Mouse (Mus musculus): ENCODE results near the gene Irf9. TPM values are rescaled to one million over a fixed set of nuclear protein-coding genes. Genes with fewer than 3 reads are reported as not detected.

Gene Irf9
- total and polyA plus RNA-seq, 3 experiments: 9.2 to 12.8 (median 9.6) TPM

GRCm38 (mm10) chr14:55570588-55570987, 32.8 kb upstream of the Irf9 start:
- TF ChIP-seq ETS1 (conservative IDR thresholded peaks at IDR 0.05; ENCODE audit: low read depth, low read length): no peak
- no peak for TF ChIP-seq MAZ (IDR thresholded peaks at IDR 0.05; ENCODE audit: low read depth, low read length)
- TF ChIP-seq MAFK (IDR thresholded peaks at IDR 0.05; ENCODE audit: insufficient replicate concordance, low read length): no peak
- no peak for TF ChIP-seq TBP (conservative IDR thresholded peaks at IDR 0.05; ENCODE audit: low read depth, low read length)
- TF ChIP-seq ZNF384 (IDR thresholded peaks at IDR 0.05; ENCODE audit: low read depth, low read length): no peak
- no peak for TF ChIP-seq ZKSCAN1 (IDR thresholded peaks at IDR 0.05; ENCODE audit: borderline replicate concordance, low read depth, low read length)
- no peak for TF ChIP-seq GABPA (IDR thresholded peaks at IDR 0.05; ENCODE audit: insufficient replicate concordance, low read depth, low read length)
- no peak for TF ChIP-seq RAD21 (IDR thresholded peaks at IDR 0.05; ENCODE audit: low read depth, low read length)
- no peak for TF ChIP-seq KAT2A (IDR thresholded peaks at IDR 0.05; ENCODE audit: insufficient replicate concordance, low read length)
- no peak for TF ChIP-seq POLR2AphosphoS2 (IDR thresholded peaks at IDR 0.05; ENCODE audit: low read depth, low read length)
- no peak for TF ChIP-seq UBTF (IDR thresholded peaks at IDR 0.05; ENCODE audit: low read depth, low read length)
- no peak for TF ChIP-seq E2F4 (IDR thresholded peaks at IDR 0.05; ENCODE audit: insufficient replicate concordance, low read depth, low read length)
- dilution Hi-C loops (cut with MboI; ENCODE audit: extremely low pct_ligation_motif_present, extremely low pct_unique_long_range_greater_than_20kb, low sequenced_read_pairs) (no loop called here), in situ Hi-C loops (cut with MboI; ENCODE audit: low pct_ligation_motif_present, low pct_unique_long_range_greater_than_20kb, low sequenced_read_pairs) (no loop called here)
- Histone ChIP-seq H3K9me3 (replicated peaks; ENCODE audit: low read length) (no peaks in the 10 kb centered on the region), H3K4me3 (replicated peaks in 1 of 3; ENCODE audit: low read depth in 2 of 3, low read length in 2 of 3, poor library complexity in 1 of 3) (no peak overlapping the region), H3K4me2 (ENCODE audit: insufficient read depth, low read depth, poor library complexity, severe bottlenecking) (no peak overlapping the region), H3K4me1 (ENCODE audit: control insufficient read depth in 1 of 2, insufficient read depth in 2 of 2) (no peaks in the 10 kb centered on the region), H3K36me3 (replicated peaks in 1 of 2; ENCODE audit: control insufficient read depth in 1 of 2, insufficient read depth in 1 of 2, low read length in 1 of 2) (peaks cover 35 to 51% of the 10 kb centered on the region in 2 experiments), H3K79me2 (replicated peaks; ENCODE audit: control insufficient read depth, extremely low read depth, insufficient read depth, poor library complexity, severe bottlenecking) (no peaks in the 10 kb centered on the region), H3K9ac (ENCODE audit: insufficient read depth, low read depth) (no peak overlapping the region), H3K27me3 (replicated peaks) (no peaks in the 10 kb centered on the region), H3K27ac (ENCODE audit: insufficient read depth, low read depth) (no peak overlapping the region)
- DNase-seq (ENCODE audit: extremely low read depth): no peak

- Histone ChIP-seq H3K9me3 (replicated peaks; ENCODE audit: low read length) (no peaks in the 10 kb centered on the region), H3K27me3 (replicated peaks) (no peaks in the 10 kb centered on the region), H3K4me3 (replicated peaks in 1 of 3; ENCODE audit: low read depth in 2 of 3, low read length in 2 of 3, poor library complexity in 1 of 3) (no peak overlapping the region), H3K4me2 (ENCODE audit: insufficient read depth, low read depth, poor library complexity, severe bottlenecking) (no peak overlapping the region), H3K36me3 (replicated peaks in 1 of 2; ENCODE audit: control insufficient read depth in 1 of 2, insufficient read depth in 1 of 2, low read length in 1 of 2) (peaks cover 23 to 39% of the 10 kb centered on the region in 2 experiments), H3K79me2 (replicated peaks; ENCODE audit: control insufficient read depth, extremely low read depth, insufficient read depth, poor library complexity, severe bottlenecking) (no peaks in the 10 kb centered on the region), H3K27ac (ENCODE audit: insufficient read depth, low read depth) (no peak overlapping the region), H3K4me1 (ENCODE audit: control insufficient read depth in 1 of 2, insufficient read depth in 2 of 2) (no peaks in the 10 kb centered on the region), H3K9ac (ENCODE audit: insufficient read depth, low read depth) (no peak overlapping the region)
- TF ChIP-seq MAZ (IDR thresholded peaks at IDR 0.05; ENCODE audit: low read depth, low read length) (no peak), JUN (IDR thresholded peaks at IDR 0.05; ENCODE audit: insufficient read depth, low read depth, low read length) (no peak), BHLHE40 (IDR thresholded peaks at IDR 0.05; ENCODE audit: low read depth, low read length) (no peak), NRF1 (IDR thresholded peaks at IDR 0.05; ENCODE audit: low read depth, low read length) (no peak), USF1 (IDR thresholded peaks at IDR 0.05; ENCODE audit: low read depth, low read length) (no peak), ELF1 (IDR thresholded peaks at IDR 0.05; ENCODE audit: low read depth, low read length) (no peak), POLR2A (IDR thresholded peaks at IDR 0.05; ENCODE audit: low read depth, low read length) (no peak), JUND (conservative IDR thresholded peaks at IDR 0.05; ENCODE audit: low read depth, low read length) (no peak)
- in situ Hi-C loops (cut with MboI; ENCODE audit: low pct_ligation_motif_present, low pct_unique_long_range_greater_than_20kb, low sequenced_read_pairs) (no loop called here), dilution Hi-C loops (cut with MboI; ENCODE audit: extremely low pct_ligation_motif_present, extremely low pct_unique_long_range_greater_than_20kb, low sequenced_read_pairs) (no loop called here)
- DNase-seq (ENCODE audit: extremely low read depth): no peak
Observed at GRCm38 (mm10) chr14:55571760-55572159, 31.6 kb upstream of the Irf9 start.

Measured in CH12.LX (cell line).